Mouse (Mus musculus): ENCODE data around the gene Atp8b4. TPM values are rescaled to one million over a fixed set of nuclear protein-coding genes. Genes with fewer than 3 reads are reported as not detected.

Atp8b4 gene
- polyA plus RNA-seq, 1 experiment from 2014 or later = 0.04 TPM

GRCm38 (mm10) chr2:126303226-126303625 is 197.2 kb downstream of the Atp8b4 start:
- no peak overlapping the region for H3K4me2 ChIP-seq (replicated peaks)
- no peaks in the 10 kb centered on the region for H3K27me3 ChIP-seq
- H3K27ac ChIP-seq (replicated peaks) = no peak overlapping the region
- no peak for ATAC-seq (replicated peaks)
- H3K9me3 ChIP-seq = no peaks in the 10 kb centered on the region
- H3K36me3 ChIP-seq = no peaks in the 10 kb centered on the region
- H3K4me3 ChIP-seq = no peak overlapping the region
- 50% methylated on average over 3 of the region's 3 CpGs for WGBS
- no peaks in the 10 kb centered on the region for H3K4me1 ChIP-seq
- no peak overlapping the region for H3K9ac ChIP-seq (replicated peaks)

DNA sequence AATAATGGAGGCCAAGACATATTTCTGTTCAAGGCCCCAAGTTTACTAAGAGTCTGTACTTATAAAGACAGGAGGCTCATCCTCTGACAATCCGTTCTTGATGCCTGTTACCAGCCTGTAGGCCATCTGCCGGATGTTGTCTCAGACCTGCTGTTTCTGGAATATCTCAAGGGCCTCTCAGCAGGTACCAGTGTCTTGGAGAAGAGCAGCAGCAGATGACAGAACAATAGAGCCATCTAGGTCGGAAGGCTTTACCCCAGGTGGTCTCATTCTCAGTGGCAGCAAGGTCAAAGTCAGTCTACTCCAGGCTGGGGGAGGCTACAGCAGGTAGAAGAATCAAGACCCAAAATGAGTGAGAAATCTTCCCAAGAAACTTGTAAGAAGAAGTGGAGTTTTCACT is 198.1 kb downstream of the Atp8b4 start:
- ATAC-seq (replicated peaks) = no peak
- 65% methylated on average over 3 of the region's 3 CpGs for WGBS
- Histone ChIP-seq H3K4me1 (no peaks in the 10 kb centered on the region), H3K4me3 (no peak overlapping the region), H3K4me2 (replicated peaks) (no peak overlapping the region), H3K36me3 (no peaks in the 10 kb centered on the region), H3K27ac (replicated peaks) (no peak overlapping the region), H3K9me3 (no peaks in the 10 kb centered on the region), H3K9ac (replicated peaks) (no peak overlapping the region), H3K27me3 (no peaks in the 10 kb centered on the region)

GRCm38 (mm10) chr2:126290702-126291101 is 209.8 kb downstream of the Atp8b4 start:
- Histone ChIP-seq H3K9ac (replicated peaks) (no peak overlapping the region), H3K4me3 (no peak overlapping the region), H3K9me3 (no peaks in the 10 kb centered on the region), H3K27me3 (no peaks in the 10 kb centered on the region), H3K4me2 (replicated peaks) (no peak overlapping the region), H3K36me3 (no peaks in the 10 kb centered on the region), H3K27ac (replicated peaks) (no peak overlapping the region), H3K4me1 (no peaks in the 10 kb centered on the region; the same call in 1 of the 2 replicates)
- WGBS = 85% methylated on average over 7 of the region's 7 CpGs
- ATAC-seq (replicated peaks) = no peak

GRCm38 (mm10) chr2:126287942-126288341 is 212.5 kb downstream of the Atp8b4 start:
- Histone ChIP-seq H3K9me3 (no peaks in the 10 kb centered on the region), H3K27me3 (no peaks in the 10 kb centered on the region), H3K4me2 (replicated peaks) (no peak overlapping the region), H3K27ac (replicated peaks) (no peak overlapping the region), H3K36me3 (no peaks in the 10 kb centered on the region), H3K4me3 (no peak overlapping the region), H3K4me1 (no peaks in the 10 kb centered on the region; the same call in 1 of the 2 replicates), H3K9ac (replicated peaks) (no peak overlapping the region)
- 90% methylated on average over 5 of the region's 5 CpGs for WGBS
- no peak for ATAC-seq (replicated peaks)

DNA sequence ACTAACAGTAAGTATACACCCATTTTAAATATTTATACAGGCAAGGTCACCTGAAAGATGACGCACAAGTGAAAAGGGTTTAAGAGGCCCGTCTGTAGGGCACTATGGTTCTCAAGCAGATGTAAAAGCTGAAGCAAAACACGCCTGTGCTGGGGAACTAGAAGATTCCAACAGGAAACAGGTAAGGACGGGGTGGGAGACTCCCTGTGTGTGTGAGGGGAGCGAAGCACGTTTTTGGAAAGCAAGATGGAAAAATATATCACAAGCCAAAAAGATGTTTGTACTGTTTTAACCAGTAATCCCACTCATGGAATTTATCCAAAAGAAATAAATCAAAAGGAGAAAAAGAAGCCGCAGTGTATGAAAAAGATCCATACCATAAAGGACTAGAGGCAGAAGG is 214.1 kb downstream of the Atp8b4 start:
- H3K9ac ChIP-seq (replicated peaks) = no peak overlapping the region
- ATAC-seq (replicated peaks) = no peak
- no peaks in the 10 kb centered on the region; the same call in 1 of the 2 replicates for H3K4me1 ChIP-seq
- no peak overlapping the region for H3K27ac ChIP-seq (replicated peaks)
- H3K4me2 ChIP-seq (replicated peaks) = no peak overlapping the region
- no peaks in the 10 kb centered on the region for H3K27me3 ChIP-seq
- no peaks in the 10 kb centered on the region for H3K9me3 ChIP-seq
- H3K4me3 ChIP-seq = no peak overlapping the region
- no peaks in the 10 kb centered on the region for H3K36me3 ChIP-seq
- WGBS = 79% methylated on average over 7 of the region's 7 CpGs

- H3K4me1 ChIP-seq = no peaks in the 10 kb centered on the region; the same call in 1 of the 2 replicates
- H3K27me3 ChIP-seq = no peaks in the 10 kb centered on the region
- H3K27ac ChIP-seq (replicated peaks) = no peak overlapping the region
- WGBS = 83% methylated on average over 6 of the region's 6 CpGs
- H3K9me3 ChIP-seq = no peaks in the 10 kb centered on the region
- H3K4me3 ChIP-seq = no peak overlapping the region
- H3K36me3 ChIP-seq = no peaks in the 10 kb centered on the region
- no peak overlapping the region for H3K9ac ChIP-seq (replicated peaks)
- H3K4me2 ChIP-seq (replicated peaks) = no peak overlapping the region
- no peak for ATAC-seq (replicated peaks)
Measured at GRCm38 (mm10) chr2:126284071-126284470, 216.4 kb downstream of the Atp8b4 start.

DNA sequence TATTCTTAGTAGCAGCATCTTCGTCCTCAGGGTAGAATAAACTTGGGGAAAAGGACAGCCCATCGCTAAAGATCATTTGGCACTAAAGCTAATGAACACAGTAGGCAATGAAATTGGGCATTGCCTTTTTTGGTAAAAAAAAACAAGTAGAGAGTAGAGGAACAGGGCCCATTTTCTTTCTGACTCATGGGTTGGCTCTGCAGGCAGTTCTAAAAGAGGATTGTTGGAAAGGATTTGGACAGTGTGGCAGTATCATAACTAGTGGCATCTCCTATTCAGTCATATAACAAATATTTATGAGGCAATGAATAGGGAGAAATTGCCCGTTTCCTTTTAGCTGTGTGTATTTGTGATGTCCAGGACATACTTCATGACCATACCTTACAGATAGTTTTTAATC is 217.4 kb downstream of the Atp8b4 start:
- H3K27me3 ChIP-seq = no peaks in the 10 kb centered on the region
- no peak for ATAC-seq (replicated peaks)
- H3K9me3 ChIP-seq = no peaks in the 10 kb centered on the region
- no peak overlapping the region for H3K27ac ChIP-seq (replicated peaks)
- no peaks in the 10 kb centered on the region; the same call in 1 of the 2 replicates for H3K4me1 ChIP-seq
- no peak overlapping the region for H3K4me2 ChIP-seq (replicated peaks)
- 71% methylated on average over 3 of the region's 3 CpGs for WGBS
- H3K36me3 ChIP-seq = no peaks in the 10 kb centered on the region
- H3K9ac ChIP-seq (replicated peaks) = no peak overlapping the region
- no peak overlapping the region for H3K4me3 ChIP-seq

DNA sequence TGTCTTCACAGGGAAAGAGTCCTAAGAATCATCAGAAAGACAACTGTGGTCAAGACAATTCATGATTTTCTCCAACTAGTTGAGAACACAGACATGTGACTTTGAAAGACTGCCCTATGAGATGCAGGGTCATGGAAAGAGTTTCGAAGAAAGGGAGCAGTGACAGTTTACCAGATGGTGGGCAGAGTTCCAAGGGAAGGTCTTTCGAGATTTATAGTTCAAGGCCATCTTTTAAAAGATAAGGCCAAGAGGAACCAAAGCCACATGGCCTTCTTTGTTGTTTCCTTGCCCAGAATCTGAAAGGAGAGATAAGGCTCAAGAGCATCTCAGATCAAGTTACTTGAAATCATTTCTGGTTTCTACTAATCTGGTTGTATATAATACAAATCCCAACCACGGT is 225.0 kb downstream of the Atp8b4 start:
- Histone ChIP-seq H3K4me1 (no peaks in the 10 kb centered on the region), H3K4me2 (replicated peaks) (no peak overlapping the region), H3K27me3 (no peaks in the 10 kb centered on the region), H3K9ac (replicated peaks) (no peak overlapping the region), H3K4me3 (no peak overlapping the region), H3K27ac (replicated peaks) (no peak overlapping the region), H3K9me3 (no peaks in the 10 kb centered on the region), H3K36me3 (no peaks in the 10 kb centered on the region)
- 88% methylated on average over 3 of the region's 3 CpGs for WGBS
- ATAC-seq (replicated peaks) = no peak

DNA sequence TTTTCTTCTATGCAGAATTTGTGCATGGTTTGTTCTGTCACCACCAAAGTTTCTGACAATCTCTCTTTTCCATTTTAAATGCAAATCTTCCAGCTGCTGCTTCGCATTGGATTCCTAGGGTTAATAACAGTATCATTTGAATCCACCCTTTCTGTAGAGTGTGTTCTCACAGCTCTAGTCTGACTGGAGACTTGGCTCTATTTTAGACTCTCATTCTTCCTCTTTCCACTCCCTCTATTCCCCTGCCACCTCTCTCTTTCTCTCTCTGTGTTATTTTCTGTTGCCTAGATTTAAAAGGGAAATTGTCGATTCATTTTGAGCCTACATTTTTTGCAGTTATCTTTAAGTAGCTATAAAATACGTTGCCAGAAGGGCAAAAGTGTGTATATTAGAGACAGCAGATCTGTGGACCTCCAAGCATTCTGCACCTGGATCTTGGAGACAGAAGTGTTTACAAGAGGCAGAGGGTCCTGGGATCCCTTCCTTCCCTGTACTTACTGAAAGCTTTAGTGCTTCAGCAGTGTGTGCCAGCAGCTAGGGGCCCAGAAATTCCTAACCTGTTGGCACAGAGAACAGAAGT is 225.6 kb downstream of the Atp8b4 start:
- ATAC-seq (replicated peaks) = no peak
- Histone ChIP-seq H3K27me3 (no peaks in the 10 kb centered on the region), H3K4me2 (replicated peaks) (no peak overlapping the region), H3K4me1 (no peaks in the 10 kb centered on the region), H3K36me3 (no peaks in the 10 kb centered on the region), H3K27ac (replicated peaks) (no peak overlapping the region), H3K4me3 (no peak overlapping the region), H3K9ac (replicated peaks) (no peak overlapping the region), H3K9me3 (no peaks in the 10 kb centered on the region)
- WGBS = 81% methylated on average over 3 of the region's 3 CpGs

DNA sequence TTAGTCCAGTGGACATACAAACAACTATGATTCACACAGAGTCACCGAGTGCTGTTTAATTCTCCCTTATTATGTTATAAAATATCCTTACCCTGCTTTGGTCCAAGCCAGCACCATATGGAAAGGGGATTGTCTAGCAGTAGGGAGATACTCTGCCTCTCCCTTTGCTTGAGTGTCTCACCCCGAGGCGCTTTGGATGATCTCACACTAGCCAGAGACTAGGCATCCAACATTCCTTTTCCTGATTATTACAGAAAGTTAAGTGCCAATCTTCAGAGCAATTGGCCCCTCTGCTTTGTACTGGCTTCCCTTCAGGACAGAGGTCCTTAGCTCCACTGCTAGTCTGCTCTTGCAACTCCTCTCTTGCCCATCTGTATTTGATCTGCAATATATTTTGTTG is 226.2 kb downstream of the Atp8b4 start:
- no peak overlapping the region for H3K4me3 ChIP-seq
- H3K27ac ChIP-seq (replicated peaks) = no peak overlapping the region
- no peak for ATAC-seq (replicated peaks)
- no peaks in the 10 kb centered on the region for H3K9me3 ChIP-seq
- H3K36me3 ChIP-seq = no peaks in the 10 kb centered on the region
- H3K4me2 ChIP-seq (replicated peaks) = no peak overlapping the region
- H3K4me1 ChIP-seq = no peaks in the 10 kb centered on the region
- H3K27me3 ChIP-seq = no peaks in the 10 kb centered on the region
- H3K9ac ChIP-seq (replicated peaks) = no peak overlapping the region
- WGBS = 77% methylated on average over 3 of the region's 3 CpGs

Other genes starting within 250 kb of the Atp8b4 start
- gene Slc27a2, start 51.7 kb upstream of the Atp8b4 start, polyA plus RNA-seq (2015; fragmentation: Nextera tagmentation; extraction: Ambion mirVana) = 4.3 and 4.5 TPM in 2 replicates
- gene Hdc, start 118.6 kb upstream of the Atp8b4 start, polyA plus RNA-seq (2015; fragmentation: Nextera tagmentation; extraction: Ambion mirVana) = 1.4 and 2.4 TPM in 2 replicates
- gene Gabpb1, start 175.7 kb upstream of the Atp8b4 start, polyA plus RNA-seq (2015; fragmentation: Nextera tagmentation; extraction: Ambion mirVana) = 57.4 and 58.1 TPM in 2 replicates
- 28.2 and 28.6 TPM in 2 replicates for gene Usp8, start 206.7 kb upstream of the Atp8b4 start, polyA plus RNA-seq (2015; fragmentation: Nextera tagmentation; extraction: Ambion mirVana)